Mouse (Mus musculus) kidney, embryonic 14.5 days (tissue): ENCODE measurements around the gene Adcy9. TPM values are rescaled to one million over a fixed set of nuclear protein-coding genes. Genes with fewer than 3 reads are reported as not detected.

Experiments
- ATAC-seq: fragments of 200-750 bp; cut with Nextera tagmentation; 2 replicates; pipeline ENCODE4 v1.8.0; 2017; ENCODE audit warnings: moderate number of reproducible peaks, mild to moderate bottlenecking, moderate TSS enrichment, moderate library complexity; ENCODE audit not compliant: low FRiP score, low TSS enrichment
- H3K27ac ChIP-seq: fragments of 300-500 bp; sonication (generic); 2 replicates; pipeline ENCODE4 v1.5.1; 2014; ENCODE audit warnings: low read depth, mild to moderate bottlenecking, low read length, moderate library complexity, mixed read lengths
- H3K27me3 ChIP-seq: fragments of 300-500 bp; sonication (generic); 2 replicates; pipeline ENCODE4 v1.6.1; 2014; ENCODE audit warnings: mild to moderate bottlenecking, low read length; ENCODE audit not compliant: control insufficient read depth, insufficient read depth
- H3K36me3 ChIP-seq: fragments of 300-500 bp; sonication (generic); 2 replicates; pipeline ENCODE4 v1.6.1; 2014; ENCODE audit warnings: low read length, mixed read lengths; ENCODE audit not compliant: control insufficient read depth, insufficient read depth
- H3K4me1 ChIP-seq: fragments of 300-500 bp; sonication (generic); 2 replicates; pipeline ENCODE4 v1.6.1; 2014; ENCODE audit warnings: low read length, mixed read lengths; ENCODE audit not compliant: control insufficient read depth, insufficient read depth
- H3K4me2 ChIP-seq: fragments of 300-500 bp; sonication (generic); replicated peaks from 2 replicates; pipeline ENCODE4 v1.6.1; 2014; ENCODE audit warnings: low read depth, mild to moderate bottlenecking, low read length
- H3K4me3 ChIP-seq: fragments of 300-500 bp; sonication (generic); 2 replicates; pipeline ENCODE4 v1.5.1; 2014; ENCODE audit warnings: mild to moderate bottlenecking, low read length
- H3K9ac ChIP-seq: fragments of 300-500 bp; sonication (generic); 2 replicates; pipeline ENCODE4 v1.6.1; 2014; ENCODE audit warnings: low read depth, mild to moderate bottlenecking, low read length, moderate library complexity
- H3K9me3 ChIP-seq: fragments of 300-500 bp; sonication (generic); 2 replicates; pipeline ENCODE4 v1.6.1; 2016; ENCODE audit warnings: low read length; ENCODE audit not compliant: control insufficient read depth
- WGBS: fragments of 180-500 bp; shearing (Covaris S2); extraction: QIAGEN DNeasy Blood & Tissue Kit; methylation state at CpG from one replicate; pipeline ENCODE4 v1.1.7; 2014; 5-methylcytosine and 5-hydroxymethylcytosine counted together
- polyA plus RNA-seq: library from polyadenylated mRNA; unstranded; fragments of >200 nt; fragmentation: Nextera tagmentation; extraction: Ambion mirVana; gene quantifications from 2 replicates; pipeline ENCODE4 v1.2.1, GENCODE M21; 2014

Gene Adcy9
- polyA plus RNA-seq, 1 experiment from 2014 or later: 1.3 TPM

DNA sequence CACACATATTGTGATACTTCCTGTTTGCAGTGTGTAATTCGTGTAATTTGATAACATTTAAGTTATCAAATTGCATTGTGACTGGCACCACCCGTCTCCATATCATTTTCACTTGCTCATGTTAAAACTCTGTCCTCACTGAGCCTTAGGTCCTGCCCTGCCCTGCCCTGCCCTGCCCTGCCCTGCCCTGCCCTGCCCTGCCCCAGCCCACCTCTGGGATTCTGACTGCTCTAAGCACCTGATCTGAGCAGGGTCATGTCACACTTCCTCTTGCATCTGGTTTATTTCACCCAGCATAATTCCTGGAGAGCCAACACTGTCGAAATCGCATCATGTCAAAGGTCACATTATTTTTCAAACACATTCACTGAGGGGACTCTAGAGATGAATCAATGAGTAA is 26.1 kb upstream of the Adcy9 start:
- no peak overlapping the region for H3K9ac ChIP-seq
- H3K27me3 ChIP-seq: no peaks in the 10 kb centered on the region
- H3K36me3 ChIP-seq: no peaks in the 10 kb centered on the region
- H3K27ac ChIP-seq: no peak overlapping the region
- ATAC-seq: no peak
- 56% methylated on average over 4 of the region's 4 CpGs for WGBS
- H3K4me1 ChIP-seq: no peaks in the 10 kb centered on the region
- H3K4me2 ChIP-seq: no peak overlapping the region
- H3K4me3 ChIP-seq: no peak overlapping the region
- H3K9me3 ChIP-seq: no peaks in the 10 kb centered on the region

DNA sequence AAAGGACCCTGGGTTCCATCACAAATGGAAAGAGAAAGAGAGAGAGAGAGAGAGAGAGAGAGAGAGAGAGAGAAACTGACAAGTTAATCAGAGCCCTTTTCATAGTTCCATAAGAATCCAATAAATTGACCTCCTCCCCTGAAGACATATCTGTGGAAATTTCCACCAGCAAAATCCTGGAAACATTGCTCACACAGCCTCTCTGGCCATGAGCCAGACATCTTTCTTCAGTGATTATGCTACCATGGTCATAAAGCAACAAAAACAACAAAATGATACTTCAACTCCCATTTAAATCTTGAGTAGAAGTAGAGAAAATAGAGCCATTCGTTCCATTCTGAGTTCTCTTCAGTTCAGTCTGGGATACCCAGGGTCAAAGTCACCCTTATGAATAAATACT is 24.1 kb upstream of the Adcy9 start:
- no peaks in the 10 kb centered on the region for H3K9me3 ChIP-seq
- no peaks in the 10 kb centered on the region for H3K36me3 ChIP-seq
- no peaks in the 10 kb centered on the region for H3K4me1 ChIP-seq
- no peak for ATAC-seq
- no peak overlapping the region for H3K27ac ChIP-seq
- H3K27me3 ChIP-seq: no peaks in the 10 kb centered on the region
- no peak overlapping the region for H3K4me2 ChIP-seq
- H3K9ac ChIP-seq: no peak overlapping the region
- 62% methylated on average over 1 of the region's 1 CpGs for WGBS
- no peak overlapping the region for H3K4me3 ChIP-seq

DNA sequence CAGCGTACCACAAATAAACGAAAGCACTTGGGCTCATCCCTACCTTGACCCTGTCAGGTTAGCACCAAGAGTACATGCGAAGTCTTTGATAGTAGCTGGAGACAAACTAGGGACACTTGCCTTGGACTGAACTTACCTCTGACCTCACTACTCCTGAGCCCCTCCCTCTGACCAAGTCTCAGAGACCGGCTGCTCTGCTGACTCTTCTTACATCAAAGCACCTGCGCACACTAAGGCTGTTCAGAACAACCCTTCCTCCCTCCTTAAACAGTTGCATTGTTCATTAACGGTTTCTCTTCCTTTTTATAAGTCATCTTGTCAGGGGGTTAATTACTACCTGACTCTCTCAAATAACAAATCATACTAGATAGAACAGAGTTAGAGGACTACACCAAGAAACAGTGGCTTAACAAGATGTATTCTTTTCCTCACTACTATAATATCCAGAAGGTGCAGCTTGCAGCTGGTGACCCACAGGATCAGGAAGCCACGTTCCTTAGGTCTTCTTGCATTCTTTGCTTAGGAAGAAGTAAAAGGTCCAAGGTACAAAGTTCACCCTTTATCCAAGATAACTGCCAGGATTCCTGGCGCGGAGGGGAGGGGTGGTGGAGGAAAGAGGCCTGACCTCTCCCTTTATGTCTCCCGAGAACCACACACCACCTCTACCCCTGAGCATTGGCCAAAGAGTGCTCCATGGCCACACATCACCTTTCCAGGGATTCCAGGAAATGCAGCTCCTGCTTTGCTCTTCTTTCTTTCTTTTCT is 19.2 kb upstream of the Adcy9 start:
- ATAC-seq: no peak
- 63% methylated on average over 10 of the region's 10 CpGs for WGBS

DNA sequence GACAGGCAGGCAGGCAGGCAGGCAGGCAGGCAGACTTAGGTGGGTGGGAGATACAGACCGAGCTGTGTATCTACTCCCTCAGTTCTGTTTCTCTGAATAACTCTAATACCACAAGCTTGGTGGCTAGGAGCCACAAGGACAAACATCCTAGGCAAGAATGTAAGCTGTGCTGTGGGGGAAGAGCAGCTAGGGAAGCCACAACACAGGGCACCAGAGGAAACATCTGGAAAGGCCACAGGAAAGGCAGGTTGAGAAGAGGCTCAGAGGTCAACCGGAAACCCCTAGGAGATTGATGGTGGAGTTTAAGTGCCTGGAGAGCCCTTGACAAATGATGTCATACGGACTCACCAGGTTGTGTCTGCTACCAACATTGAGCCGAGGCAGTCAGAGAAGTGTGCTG is 16.4 kb upstream of the Adcy9 start:
- no peaks in the 10 kb centered on the region for H3K9me3 ChIP-seq
- no peaks in the 10 kb centered on the region for H3K36me3 ChIP-seq
- H3K4me3 ChIP-seq: no peak overlapping the region
- no peaks in the 10 kb centered on the region for H3K4me1 ChIP-seq
- H3K4me2 ChIP-seq: no peak overlapping the region
- H3K9ac ChIP-seq: no peak overlapping the region
- H3K27me3 ChIP-seq: no peaks in the 10 kb centered on the region
- no peak for ATAC-seq
- no peak overlapping the region for H3K27ac ChIP-seq
- WGBS: 59% methylated on average over 4 of the region's 4 CpGs

More for the DNA sequence above, 19.2 kb upstream of the Adcy9 start:
- Histone ChIP-seq H3K4me3 (no peak overlapping the region), H3K27me3 (no peaks in the 10 kb centered on the region), H3K9ac (no peak overlapping the region), H3K9me3 (no peaks in the 10 kb centered on the region), H3K4me1 (no peaks in the 10 kb centered on the region), H3K4me2 (no peak overlapping the region), H3K27ac (no peak overlapping the region), H3K36me3 (no peaks in the 10 kb centered on the region)

DNA sequence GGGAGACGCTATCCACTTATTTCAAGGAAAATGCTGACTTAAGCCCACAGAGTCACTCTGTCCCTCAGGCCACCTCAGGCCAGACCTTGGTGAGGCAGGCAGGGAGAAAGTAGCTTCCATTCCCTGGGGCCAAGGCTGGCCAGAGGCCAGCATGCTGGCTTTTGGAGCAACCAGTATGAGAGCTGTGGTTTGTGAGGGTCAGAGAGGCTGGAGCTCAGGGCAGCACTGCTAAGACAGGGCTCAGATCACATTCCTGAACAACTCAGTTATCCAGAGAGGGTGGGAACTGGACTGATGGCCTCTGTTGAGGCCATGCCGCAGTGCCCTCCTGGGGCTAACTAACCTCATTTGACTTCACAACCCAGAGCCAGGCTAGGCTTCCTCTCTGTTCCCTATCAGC is 15.1 kb upstream of the Adcy9 start:
- no peak overlapping the region for H3K9ac ChIP-seq
- no peaks in the 10 kb centered on the region for H3K27me3 ChIP-seq
- WGBS: 78% methylated on average over 2 of the region's 2 CpGs
- H3K27ac ChIP-seq: no peak overlapping the region
- H3K4me1 ChIP-seq: no peaks in the 10 kb centered on the region
- H3K36me3 ChIP-seq: no peaks in the 10 kb centered on the region
- no peak for ATAC-seq
- H3K4me2 ChIP-seq: no peak overlapping the region
- no peak overlapping the region for H3K4me3 ChIP-seq
- H3K9me3 ChIP-seq: no peaks in the 10 kb centered on the region

DNA sequence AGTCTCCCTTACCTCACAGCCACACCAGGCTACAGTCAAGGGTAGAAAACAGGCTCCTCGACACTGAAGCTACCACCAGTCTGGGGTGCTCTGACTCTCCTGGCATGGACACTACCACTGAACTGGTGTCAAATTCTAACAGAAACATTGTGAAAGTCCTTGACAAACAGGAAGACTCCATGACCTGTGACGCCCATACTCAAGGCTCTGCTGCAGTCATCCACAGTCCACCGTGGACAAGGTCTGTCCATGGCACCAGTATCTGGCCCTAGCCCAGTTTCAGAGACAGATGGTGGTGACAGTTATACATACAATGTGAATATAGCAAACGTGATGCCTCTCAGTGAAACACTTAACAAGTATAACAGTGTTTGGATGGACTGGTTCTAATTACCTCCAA is 11.5 kb upstream of the Adcy9 start:
- Histone ChIP-seq H3K9me3 (no peaks in the 10 kb centered on the region), H3K4me2 (no peak overlapping the region), H3K27ac (no peak overlapping the region), H3K9ac (no peak overlapping the region), H3K4me3 (no peak overlapping the region), H3K4me1 (no peaks in the 10 kb centered on the region), H3K36me3 (no peaks in the 10 kb centered on the region), H3K27me3 (no peaks in the 10 kb centered on the region)
- 41% methylated on average over 4 of the region's 4 CpGs for WGBS
- 0 out of 2 replicates have a peak, but pooled peaks have one; percentile 39 for ATAC-seq

DNA sequence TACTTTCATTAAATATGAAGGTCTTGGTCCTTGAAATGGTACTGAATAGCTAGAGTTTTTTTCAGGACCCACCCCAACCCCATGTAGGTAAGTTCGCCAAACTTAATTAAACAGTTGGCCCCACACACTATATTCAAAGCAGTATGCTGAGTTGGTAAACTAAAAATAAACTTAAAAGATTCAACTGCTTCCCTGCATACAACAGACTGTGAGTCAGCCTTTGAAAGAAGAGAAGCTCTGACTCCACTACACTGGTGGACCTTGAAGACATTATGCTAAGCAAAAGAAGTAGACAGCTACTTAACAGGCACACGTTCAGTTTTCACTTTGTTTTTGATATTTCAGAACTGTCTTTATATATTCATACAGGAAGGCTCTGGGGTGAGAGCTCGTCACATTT is 10.7 kb upstream of the Adcy9 start:
- Histone ChIP-seq H3K4me2 (no peak overlapping the region), H3K4me1 (no peaks in the 10 kb centered on the region), H3K4me3 (no peak overlapping the region), H3K9me3 (no peaks in the 10 kb centered on the region), H3K9ac (no peak overlapping the region), H3K27me3 (no peaks in the 10 kb centered on the region), H3K36me3 (no peaks in the 10 kb centered on the region), H3K27ac (no peak overlapping the region)
- 85% methylated on average over 3 of the region's 3 CpGs for WGBS
- no peak for ATAC-seq

DNA sequence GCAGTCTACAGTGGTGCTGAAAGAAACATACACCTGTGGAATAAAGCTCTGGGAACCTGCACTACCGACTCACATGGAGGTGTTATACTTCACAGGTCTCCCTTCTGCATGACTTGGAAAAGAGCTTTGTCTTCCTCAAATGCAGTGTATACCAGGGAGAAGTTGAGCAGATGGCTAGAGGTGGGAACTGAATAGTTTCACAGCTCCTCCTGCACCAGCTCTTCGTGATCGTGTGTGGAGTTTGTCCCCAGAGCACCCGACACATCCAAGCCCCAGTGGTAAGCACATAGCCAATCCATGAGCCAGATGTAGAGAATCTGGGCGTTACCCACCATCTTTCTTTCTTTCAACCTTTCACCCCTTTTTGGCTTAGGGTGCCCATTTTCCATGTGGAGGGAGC is 9.9 kb upstream of the Adcy9 start:
- no peaks in the 10 kb centered on the region for H3K9me3 ChIP-seq
- H3K27me3 ChIP-seq: no peaks in the 10 kb centered on the region
- no peak overlapping the region for H3K9ac ChIP-seq
- 77% methylated on average over 5 of the region's 5 CpGs for WGBS
- no peaks in the 10 kb centered on the region for H3K36me3 ChIP-seq
- no peak for ATAC-seq
- H3K4me2 ChIP-seq: no peak overlapping the region
- no peak overlapping the region for H3K27ac ChIP-seq
- H3K4me1 ChIP-seq: no peaks in the 10 kb centered on the region
- no peak overlapping the region for H3K4me3 ChIP-seq

DNA sequence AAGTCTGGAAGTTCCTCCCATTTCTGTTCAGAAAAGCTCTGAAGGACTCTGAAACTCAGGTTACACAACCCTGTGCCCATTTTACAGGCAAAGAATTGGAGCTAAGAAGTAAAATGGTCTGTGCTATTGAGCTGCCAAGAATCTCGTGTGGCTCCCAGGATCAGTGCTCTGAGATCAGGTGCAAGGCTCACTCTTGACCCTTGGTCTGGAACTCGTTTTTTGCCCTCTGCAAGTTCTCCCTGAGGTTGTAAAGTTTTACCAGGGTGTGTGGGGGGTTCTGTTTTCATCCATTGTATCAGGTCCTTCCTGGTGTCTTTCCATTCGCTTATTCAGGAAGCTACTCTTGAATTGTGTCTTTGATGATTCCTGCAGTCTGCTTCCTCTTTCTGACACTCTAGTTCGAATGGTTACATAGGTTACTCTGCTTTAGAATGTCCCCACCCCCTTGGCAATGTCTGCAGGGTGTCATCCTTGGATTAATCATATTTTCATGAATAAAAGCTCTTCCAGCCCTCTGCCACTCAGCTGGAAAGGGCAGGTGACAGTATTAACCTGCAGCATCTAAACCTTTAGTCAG is 5.4 kb upstream of the Adcy9 start:
- no peaks in the 10 kb centered on the region for H3K9me3 ChIP-seq
- H3K9ac ChIP-seq: no peak overlapping the region
- no peak overlapping the region for H3K27ac ChIP-seq
- no peak overlapping the region for H3K4me2 ChIP-seq
- no peak overlapping the region for H3K4me3 ChIP-seq
- 0 out of 2 replicates have a peak, but pooled peaks cover 3% of the 10 kb centered on the region for H3K4me1 ChIP-seq
- H3K27me3 ChIP-seq: no peaks in the 10 kb centered on the region
- WGBS: 28% methylated on average over 4 of the region's 4 CpGs
- H3K36me3 ChIP-seq: no peaks in the 10 kb centered on the region
- ATAC-seq: no peak
